Mouse (Mus musculus): ENCODE measurements around the gene Colq.
"Not testable (repeated sequence)": the region's sequence is repeated elsewhere in the genome, so short reads cannot be mapped to it uniquely, and the experiment has no call there.

Colq gene

DNA sequence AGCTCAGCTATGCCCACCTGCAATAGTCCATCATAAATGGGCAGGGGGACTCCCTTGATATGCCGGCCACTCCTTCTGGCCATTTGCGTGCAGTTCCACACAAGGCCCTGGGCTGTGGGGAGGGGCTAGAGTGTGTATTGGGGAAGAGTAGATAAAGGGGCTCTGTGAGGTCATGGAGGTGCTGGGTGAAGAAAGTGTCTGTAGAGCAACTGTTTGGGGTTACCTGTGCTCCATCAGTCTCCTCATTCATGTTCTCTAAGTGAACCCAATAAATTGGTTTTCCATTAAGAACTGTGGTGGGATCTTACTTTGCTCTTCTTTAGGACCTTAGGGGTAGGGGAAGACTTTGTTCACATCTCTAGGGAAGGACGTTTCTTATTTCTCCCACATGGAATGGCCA is at the start of gene Colq:
Gene Colq, minus strand, starts transcription at position 101 of the 400 bp plus-strand sequence.
- ChIA-PET CTCF (no interaction called here), POLR2A (no interaction called here)

DNA sequence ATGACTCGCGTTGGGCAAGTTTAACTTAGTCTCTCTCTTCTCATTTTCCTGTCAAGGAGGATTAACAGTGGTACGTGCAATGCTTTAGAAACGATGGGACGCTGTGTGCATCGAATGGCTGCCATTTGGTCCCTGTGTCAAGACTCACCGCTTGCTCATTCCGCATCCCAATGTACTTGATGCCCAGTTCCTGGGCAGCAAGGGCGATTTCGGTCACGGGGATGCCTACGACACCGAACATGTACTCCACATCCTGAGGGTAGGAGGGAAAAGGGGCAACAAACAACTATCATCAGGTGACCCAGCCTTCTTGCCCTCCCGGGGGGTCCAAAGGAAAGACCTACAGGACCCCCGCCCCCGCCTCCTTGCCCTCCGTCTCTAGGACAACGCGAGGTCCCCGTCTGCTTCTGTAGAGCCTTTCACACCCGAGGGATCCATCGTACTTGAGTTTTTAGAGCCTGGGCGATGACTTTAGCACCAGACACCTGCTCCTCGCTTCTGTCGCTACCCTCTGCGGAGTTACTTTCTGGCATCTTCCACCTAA is 49.3 kb upstream of the Colq start, which contains the start of gene Gm49387:
Gene Gm49387, minus strand, starts transcription at position 533 of the 544 bp plus-strand sequence.
- ChIA-PET CTCF (interaction anchor here in 1 of 4 experiments (0.7 to 1.0 kb wide), 3 partner anchors 10 to 176 kb away, joined by 3 read pairs; no protein-coding TSS in a partner anchor), POLR2A (interaction anchor here in 3 of 4 experiments (0.6 to 3.1 kb wide), 20 partner anchors 9 to 678 kb away, joined by 3 to 11 read pairs (median 4); partner anchors contain the start of genes Capn7 (in 1 of the 3) and Ncoa4 (in 1 of the 3))

DNA sequence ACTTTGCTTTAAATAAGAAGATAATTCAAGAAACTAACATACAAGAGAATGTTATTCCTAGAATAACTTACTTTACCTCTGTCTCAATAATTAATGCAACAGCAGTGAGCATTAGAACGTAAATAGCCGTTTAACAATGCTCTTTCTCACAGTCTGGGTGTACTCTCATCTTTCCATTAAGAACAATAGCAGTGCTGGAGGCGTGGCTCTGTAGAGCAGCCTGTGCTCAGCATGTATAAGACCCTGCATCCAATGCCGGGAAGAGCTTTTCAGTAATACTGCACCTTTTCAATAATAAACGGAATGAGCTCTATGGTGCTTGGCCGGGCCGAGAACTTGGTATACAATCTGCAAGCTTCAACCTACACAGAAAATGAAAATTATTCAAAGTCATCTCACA is 39.5 kb upstream of the Colq start:
- ChIA-PET CTCF (interaction anchor here in 2 of 4 experiments (0.5 to 1.4 kb wide), 2 partner anchors 10 to 53 kb away, joined by 3 to 11 read pairs; partner anchors contain the start of genes Btd (in 1 of the 2), Gm49387 (in 1 of the 2) and Hacl1 (in 1 of the 2)), POLR2A (interaction anchor here in 2 of 4 experiments (0.6 to 3.0 kb wide), 5 partner anchors 10 to 41 kb away, joined by 3 to 11 read pairs (median 5); partner anchors contain the start of genes Btd (in 2 of the 2), Gm49387 (in 2 of the 2) and Hacl1 (in 2 of the 2))

DNA sequence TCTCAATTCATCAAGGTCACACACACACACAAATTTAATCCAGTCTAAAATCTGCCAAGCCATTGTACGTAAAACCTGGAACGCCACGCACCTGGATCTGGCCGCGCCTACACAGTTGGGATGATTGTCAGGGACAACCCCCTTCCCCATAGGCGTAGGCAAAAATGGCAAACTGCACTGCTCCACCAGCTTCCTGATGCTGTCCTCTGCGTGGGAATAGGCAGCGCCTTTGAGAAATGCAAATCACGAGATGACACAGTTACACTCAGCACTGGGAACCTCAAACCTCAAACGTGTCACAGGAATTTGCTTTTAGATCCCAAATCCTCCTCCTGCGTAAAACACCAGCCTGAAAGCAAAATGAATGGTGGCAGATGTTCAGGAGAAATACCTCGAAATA is 31.6 kb upstream of the Colq start:
- ChIA-PET CTCF (no interaction called here), POLR2A (interaction anchor here in 1 of 4 experiments (0.6 kb wide), 1 partner anchor 9 kb away, joined by 3 read pairs; no protein-coding TSS in a partner anchor)

DNA sequence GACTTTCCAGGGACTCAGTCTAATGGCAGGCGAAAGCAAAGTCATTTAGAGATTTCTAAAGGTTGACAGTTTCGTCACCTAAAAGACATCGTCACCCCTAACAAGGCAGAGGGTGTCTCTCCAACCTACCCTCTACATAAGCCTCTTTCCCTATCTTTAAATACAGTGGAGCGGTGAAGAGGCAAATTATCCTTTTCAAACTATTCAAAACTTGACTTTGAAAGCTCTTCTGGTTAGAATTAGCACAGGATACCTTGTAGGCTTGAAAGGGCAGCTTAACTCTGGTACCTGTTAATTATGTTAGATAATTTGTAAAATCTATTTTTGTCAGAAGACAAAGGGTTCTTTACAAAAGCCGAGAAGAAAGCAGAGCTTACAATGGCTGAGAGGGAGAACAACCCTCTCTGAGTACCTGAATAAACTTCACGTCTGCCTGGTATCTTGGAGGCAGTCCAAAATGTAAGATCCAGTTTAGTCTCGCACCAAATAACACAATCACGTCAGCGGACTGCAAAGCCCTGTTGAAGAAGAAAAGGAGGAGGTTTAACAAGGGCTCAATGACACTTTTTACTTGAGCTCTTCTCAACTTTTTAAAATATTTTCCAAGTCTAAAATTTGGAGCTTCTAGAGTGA is 29.6 kb upstream of the Colq start:
- ChIA-PET POLR2A (interaction anchor here in 1 of 4 experiments (0.7 kb wide), 1 partner anchor 14 kb away, joined by 3 read pairs; no protein-coding TSS in a partner anchor), CTCF (interaction anchor here in 3 of 4 experiments (0.6 to 1.4 kb wide), 3 partner anchors 9 to 34 kb away, joined by 3 to 8 read pairs (median 6); no protein-coding TSS in a partner anchor)

DNA sequence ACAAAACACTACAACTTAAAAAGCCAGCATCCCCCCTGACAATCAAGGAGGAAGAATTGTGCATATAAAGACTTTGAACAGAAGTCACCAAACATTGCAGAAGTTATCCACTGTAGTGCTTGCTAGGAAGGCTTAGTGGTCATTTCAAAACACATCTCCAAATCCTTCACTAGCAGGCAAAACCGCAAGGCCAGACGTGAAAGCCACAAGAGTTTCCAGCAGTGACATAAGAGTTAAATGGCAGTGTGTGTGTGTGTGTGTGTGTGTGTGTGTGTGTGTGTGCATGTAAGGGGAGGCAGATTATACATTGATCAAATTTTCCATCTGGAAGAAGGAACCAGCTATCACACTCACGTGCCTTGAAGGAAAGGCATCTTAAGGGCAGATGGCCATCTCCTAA is 26.9 kb upstream of the Colq start:
- POLR2A ChIA-PET = interaction anchor here in 3 of 4 experiments (0.6 to 0.9 kb wide), 3 partner anchors 23 to 483 kb away, joined by 3 to 4 read pairs (median 3); partner anchors contain the start of gene Hacl1 (in 1 of the 3)
- CTCF ChIA-PET = interaction anchor here in 3 of 4 experiments (0.6 to 0.7 kb wide), 3 partner anchors 145 to 622 kb away, joined by 3 to 5 read pairs (median 3); no protein-coding TSS in a partner anchor

DNA sequence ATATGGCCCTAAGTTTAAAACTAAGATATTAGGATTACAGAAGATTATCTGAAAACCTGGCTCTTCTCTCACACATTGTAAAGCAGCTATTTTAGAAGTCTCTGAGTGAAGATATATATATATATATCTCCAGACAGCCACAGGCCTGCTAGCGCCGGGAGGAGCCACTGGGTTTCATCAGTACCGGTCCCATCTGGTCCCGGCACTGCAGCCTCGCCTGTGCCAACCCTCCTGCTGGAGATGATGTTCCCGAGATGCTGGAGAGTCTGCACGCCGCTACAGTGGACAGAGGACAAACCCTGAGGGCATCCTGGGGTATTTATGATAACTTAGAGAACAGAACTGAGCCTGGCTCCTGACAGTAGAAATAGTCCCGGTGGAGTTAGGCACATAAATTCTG is 26.1 kb upstream of the Colq start:
- ChIA-PET CTCF (no interaction called here), POLR2A (interaction anchor here in 1 of 4 experiments (0.7 kb wide), 1 partner anchor 112 kb away, joined by 3 read pairs; no protein-coding TSS in a partner anchor)

DNA sequence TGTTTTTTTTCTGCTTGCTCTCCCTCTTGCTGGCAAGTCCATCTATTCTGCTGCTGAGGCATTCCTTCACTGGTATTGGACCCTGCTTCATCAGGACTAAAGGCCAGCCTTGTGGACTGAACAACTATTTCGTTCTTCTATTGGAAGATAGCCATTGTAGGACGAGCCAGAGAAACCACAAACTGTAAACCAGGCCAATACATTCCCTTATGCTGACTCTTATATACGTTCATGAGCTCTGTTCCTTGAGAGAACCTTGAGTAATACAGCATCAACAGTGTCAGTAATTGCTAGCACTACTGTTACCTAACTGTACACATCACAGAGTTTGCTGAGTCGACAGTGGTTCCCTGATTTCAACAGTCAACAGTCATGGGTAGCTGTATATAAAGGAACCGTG is 22.5 kb upstream of the Colq start:
- POLR2A ChIA-PET = interaction anchor here in 1 of 4 experiments (0.5 kb wide), 1 partner anchor 9 kb away, joined by 3 read pairs; no protein-coding TSS in a partner anchor
- CTCF ChIA-PET = interaction anchor here in 2 of 4 experiments (0.6 to 1.6 kb wide), 2 partner anchors 8 to 12 kb away, joined by 3 to 6 read pairs; no protein-coding TSS in a partner anchor

DNA sequence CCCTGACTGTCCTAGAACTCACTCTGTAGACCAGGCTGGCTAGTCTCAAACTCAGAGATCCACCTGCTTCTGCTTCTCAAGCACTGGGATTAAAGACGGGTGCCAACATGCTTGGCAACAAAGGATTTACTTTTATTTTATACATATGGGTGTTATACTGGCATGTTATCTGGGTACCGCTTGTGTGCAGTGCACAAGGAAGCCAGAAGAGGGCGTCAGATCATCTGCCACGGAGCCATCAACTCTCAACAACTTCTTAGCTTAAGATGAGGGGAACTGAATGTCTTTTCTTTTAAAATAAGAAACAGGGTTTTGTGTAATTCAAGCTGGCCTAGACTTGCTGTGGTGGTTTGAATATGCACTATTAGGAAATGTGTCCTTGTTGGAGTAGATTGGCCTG is 20.8 kb upstream of the Colq start:
- ChIA-PET CTCF (interaction anchor here in 2 of 4 experiments (0.6 to 1.8 kb wide), 7 partner anchors 8 to 465 kb away, joined by 3 to 6 read pairs (median 4); no protein-coding TSS in a partner anchor), POLR2A (interaction anchor here in 2 of 4 experiments (0.6 to 1.5 kb wide), 2 partner anchors 50 to 410 kb away, joined by 3 read pairs; no protein-coding TSS in a partner anchor)

DNA sequence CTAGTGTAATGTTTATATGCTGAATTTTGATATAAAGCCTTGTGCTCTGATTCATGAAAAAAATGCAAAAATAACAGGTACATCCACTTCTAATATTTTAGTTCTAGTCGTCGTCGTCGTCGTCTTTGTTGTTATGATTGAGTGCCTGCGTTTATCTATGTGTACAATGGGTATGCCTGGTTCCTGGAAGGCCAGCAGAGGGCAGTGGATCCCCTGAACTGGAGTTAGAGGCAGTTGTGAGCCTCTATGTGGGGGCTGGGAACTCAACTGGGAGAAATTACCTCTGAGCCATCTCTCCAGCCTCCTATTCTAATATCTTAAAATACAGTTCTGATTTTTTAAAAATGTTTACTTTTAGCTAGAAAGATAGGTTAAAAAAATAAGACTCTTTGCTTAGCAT is 14.4 kb upstream of the Colq start:
- POLR2A ChIA-PET = interaction anchor here in 2 of 4 experiments (0.6 to 1.7 kb wide), 5 partner anchors 11 to 133 kb away, joined by 3 to 4 read pairs (median 3); no protein-coding TSS in a partner anchor
- CTCF ChIA-PET = interaction anchor here (0.6 to 1.9 kb wide), 11 partner anchors 8 to 166 kb away, joined by 3 to 15 read pairs (median 4); no protein-coding TSS in a partner anchor

DNA sequence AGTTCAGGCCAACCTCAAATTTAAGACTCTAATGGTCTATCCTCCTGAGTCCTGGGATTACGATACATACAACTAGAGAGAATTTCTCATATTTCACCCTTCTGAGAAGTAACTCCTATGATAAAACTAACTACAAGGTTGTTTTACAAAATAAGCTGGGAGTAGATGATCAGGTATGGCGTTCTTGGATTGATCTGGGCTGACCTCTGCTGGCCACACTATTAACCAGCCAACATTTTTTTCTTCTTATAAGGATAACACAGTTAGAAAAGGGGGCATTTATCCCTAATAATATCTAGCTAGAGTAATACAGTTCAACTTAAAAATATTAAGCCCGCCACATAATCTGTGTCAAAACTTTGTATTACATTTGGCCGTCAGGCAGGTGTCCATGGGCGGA is 13.8 kb upstream of the Colq start:
- ChIA-PET POLR2A (interaction anchor here in 2 of 4 experiments (0.6 to 1.7 kb wide), 3 partner anchors 10 to 132 kb away, joined by 3 to 4 read pairs (median 3); no protein-coding TSS in a partner anchor), CTCF (interaction anchor here (0.5 to 1.9 kb wide), 16 partner anchors 9 to 1893 kb away, joined by 3 to 15 read pairs (median 4); no protein-coding TSS in a partner anchor)

DNA sequence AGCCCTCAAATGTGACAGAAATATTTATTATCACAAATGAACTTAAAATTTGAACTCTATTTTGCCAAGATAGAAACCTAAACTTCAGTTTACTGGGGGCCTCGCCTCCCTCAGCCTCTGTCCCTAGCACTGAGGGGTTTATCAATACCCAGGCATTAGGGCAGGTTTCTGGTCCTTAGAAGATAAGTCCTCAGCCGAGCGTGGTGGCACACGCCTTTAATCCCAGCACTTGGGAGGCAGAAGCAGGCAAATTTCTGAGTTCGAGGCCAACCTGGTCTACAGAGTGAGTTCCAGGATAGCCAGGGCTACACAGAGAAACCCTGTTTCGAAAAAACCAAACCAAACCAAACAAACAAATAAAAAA is 11.5 kb upstream of the Colq start:
- CTCF ChIA-PET = not testable (repeated sequence)
- POLR2A ChIA-PET = interaction anchor here in 1 of 4 experiments (0.7 kb wide), 1 partner anchor 24 kb away, joined by 4 read pairs; no protein-coding TSS in a partner anchor

DNA sequence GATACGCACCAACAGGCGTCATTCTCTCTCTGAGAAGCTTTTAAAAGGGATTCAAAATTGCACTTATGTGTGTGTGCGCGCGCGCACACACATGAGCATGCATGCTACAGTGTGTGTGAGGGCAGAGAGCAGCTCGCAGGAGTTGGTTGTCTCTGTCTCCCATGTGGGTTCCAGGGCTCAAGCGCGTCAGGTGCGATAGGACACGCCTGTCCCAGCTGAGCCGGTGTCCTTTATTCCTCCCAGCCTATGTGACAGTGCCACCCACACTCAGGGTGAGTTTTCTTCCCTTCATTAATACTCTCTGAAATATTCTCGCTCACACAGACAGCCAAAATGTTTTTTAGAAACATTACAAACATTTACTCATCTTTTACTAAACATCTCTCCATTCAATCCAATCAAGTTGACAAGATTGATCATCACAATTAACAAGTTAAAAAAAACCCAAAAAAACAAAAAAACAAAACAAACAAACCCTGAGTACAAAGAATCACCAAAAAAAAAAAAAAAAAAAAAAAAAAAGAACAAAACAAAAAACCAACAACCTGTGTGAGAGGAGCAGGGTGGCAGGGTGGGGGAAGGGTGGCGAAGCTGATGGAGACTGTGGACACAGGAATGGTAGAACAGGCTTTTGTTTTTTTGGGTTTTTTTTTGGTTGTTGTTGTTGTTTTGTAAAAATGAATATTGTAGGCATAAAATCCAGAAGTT is 10.9 kb upstream of the Colq start:
- CTCF ChIA-PET = no interaction called here
- POLR2A ChIA-PET = interaction anchor here in 2 of 4 experiments (0.6 kb wide), 2 partner anchors 35 to 801 kb away, joined by 3 to 5 read pairs; no protein-coding TSS in a partner anchor

DNA sequence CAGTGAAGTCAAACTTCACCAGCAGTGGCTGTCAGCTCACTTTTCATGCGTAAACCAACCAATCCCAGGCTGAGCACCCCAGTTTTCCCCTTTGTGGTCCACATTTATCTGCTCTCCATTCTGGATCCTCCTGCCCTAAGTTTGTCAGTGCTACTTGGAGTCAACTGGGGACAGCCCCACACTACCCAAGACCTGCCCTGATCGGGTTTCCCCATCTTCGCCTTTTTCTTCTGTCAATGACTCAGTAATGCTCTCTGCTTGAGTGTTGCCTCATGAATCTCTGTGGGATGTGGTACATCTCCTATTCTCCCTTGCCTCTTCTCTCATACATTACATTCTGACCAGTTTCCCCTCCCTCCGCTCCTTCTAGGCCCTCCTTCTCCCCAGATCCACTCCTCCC is 6.3 kb upstream of the Colq start:
- POLR2A ChIA-PET = interaction anchor here in 1 of 4 experiments (1.4 kb wide), 1 partner anchor 21 kb away, joined by 3 read pairs; no protein-coding TSS in a partner anchor
- CTCF ChIA-PET = no interaction called here

DNA sequence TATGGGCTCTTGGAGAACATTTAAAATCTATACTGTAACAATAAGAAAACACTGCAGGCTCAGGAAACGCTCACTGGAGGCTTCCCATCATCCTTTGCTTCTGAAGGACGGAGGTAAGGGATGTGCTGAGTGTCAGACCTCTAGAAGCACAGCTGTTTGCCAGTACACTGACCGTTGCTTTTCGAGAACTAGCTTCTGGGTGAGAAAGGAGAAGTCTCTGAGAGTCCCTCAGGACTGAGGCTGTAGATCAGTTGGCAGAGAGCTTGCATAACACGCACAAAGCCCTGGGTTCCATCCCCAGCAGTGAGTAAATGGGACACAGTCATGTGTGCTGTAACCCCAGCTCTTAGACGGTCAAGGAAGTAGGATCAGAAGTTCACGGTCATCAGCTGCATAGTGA is 5.3 kb upstream of the Colq start:
- CTCF ChIA-PET = interaction anchor here in 1 of 4 experiments (0.7 kb wide), 1 partner anchor 9 kb away, joined by 3 read pairs; no protein-coding TSS in a partner anchor
- POLR2A ChIA-PET = interaction anchor here in 2 of 4 experiments (0.6 to 1.4 kb wide), 2 partner anchors 20 to 234 kb away, joined by 3 to 6 read pairs; no protein-coding TSS in a partner anchor

DNA sequence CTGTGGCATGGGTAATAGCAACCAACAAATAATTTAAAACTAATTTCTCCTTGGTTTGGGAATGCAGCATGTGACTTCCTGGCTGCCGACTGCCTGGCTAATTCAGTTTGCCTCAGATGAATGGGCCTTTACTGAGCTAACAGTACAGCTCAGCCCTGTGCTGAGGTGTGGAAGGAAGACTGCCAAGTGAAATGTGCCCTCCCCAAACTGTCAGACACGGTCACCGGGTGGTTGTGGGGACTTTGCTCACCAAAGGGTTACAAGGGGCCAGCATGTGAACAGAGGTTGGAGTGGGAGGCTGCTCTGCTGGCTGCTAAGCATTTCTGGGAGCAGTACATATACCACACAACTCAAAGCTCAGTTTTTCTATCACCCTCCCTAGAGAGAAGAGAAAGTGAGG is 3.5 kb upstream of the Colq start:
- POLR2A ChIA-PET = interaction anchor here in 1 of 4 experiments (1.0 kb wide), 1 partner anchor 11 kb away, joined by 3 read pairs; no protein-coding TSS in a partner anchor
- CTCF ChIA-PET = interaction anchor here in 1 of 4 experiments (0.6 kb wide), 2 partner anchors 44 to 216 kb away, joined by 3 read pairs; no protein-coding TSS in a partner anchor

DNA sequence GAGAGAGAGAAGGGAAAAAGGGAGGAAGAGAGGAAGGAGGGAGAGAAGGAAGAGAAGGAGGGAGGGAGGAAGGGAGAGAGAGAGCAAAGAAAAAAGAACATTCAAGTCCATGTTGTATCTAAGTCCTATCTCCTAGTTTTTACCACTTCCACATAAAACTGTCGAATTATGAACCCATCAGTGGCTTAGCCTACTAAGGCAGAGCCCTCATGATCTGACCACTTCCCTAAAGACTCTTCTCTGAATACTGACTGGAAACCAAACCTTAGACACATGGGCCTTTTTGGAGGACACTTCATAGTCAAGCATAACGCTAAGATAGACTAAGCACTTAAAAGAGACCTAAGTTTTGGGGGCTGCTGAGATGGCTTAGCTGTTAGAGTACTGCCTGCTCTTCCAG is 1.9 kb upstream of the Colq start:
- CTCF ChIA-PET = no interaction called here
- POLR2A ChIA-PET = no interaction called here

DNA sequence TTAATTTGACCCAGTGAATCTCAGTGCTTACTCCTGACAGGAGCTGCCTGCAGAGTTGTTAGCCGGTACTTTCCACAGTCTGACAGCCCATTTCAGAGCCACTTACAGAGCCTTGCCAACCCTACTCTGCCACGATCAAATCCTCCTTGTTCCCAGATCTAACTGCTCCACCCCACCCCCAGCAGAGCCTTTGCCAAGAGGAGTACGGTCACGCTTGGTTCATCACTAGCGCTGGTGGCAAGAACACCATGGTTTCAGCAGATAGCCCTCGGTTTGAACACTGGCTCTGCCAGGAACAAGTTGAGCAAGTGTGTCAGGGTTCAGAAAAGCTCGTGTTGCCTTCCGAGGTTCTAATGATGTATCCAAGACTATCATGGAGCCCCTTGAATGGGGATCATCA is 4.7 kb downstream of the Colq start:
- POLR2A ChIA-PET = interaction anchor here in 2 of 4 experiments (0.6 to 0.8 kb wide), 2 partner anchors 348 to 731 kb away, joined by 3 read pairs; no protein-coding TSS in a partner anchor
- CTCF ChIA-PET = no interaction called here
